Mouse (Mus musculus): Measurements from ENCODE around the gene Chkb.

- TF ChIP-seq POLR2A (IDR thresholded peaks at IDR 0.05; ENCODE audit: insufficient read depth, low read length) = no peak
- no peak for TF ChIP-seq CTCF (IDR thresholded peaks at IDR 0.05; ENCODE audit: low read depth, low read length)
Observed at GRCm38 (mm10) chr15:89377362-89377761, 52.3 kb downstream of the Chkb start.

All from ES-Bruce4 (cell line).